Mouse (Mus musculus) liver, postnatal 0 days (tissue): ENCODE measurements at regions not wholly inside any gene's neighbourhood (a gene's known extent, or its start where the extent isn't known, plus 50 kb on each side); places are given as distances from the start of the nearest gene placed in this dataset.

Experiments
- ATAC-seq: fragments of 200-750 bp; cut with Nextera tagmentation; 2 replicates; pipeline ENCODE4 v1.8.0; 2017; ENCODE audit warnings: mild to moderate bottlenecking, moderate library complexity
- DNase-seq: peaks from one replicate; pipeline ENCODE4 v3.0.0-alpha.2; 2016
- H3K27ac ChIP-seq: fragments of 300-500 bp; sonication (generic); 2 replicates; pipeline ENCODE4 v1.5.1; 2014; ENCODE audit warnings: antibody characterized with exemption, moderate library complexity, mild to moderate bottlenecking, low read depth
- H3K27me3 ChIP-seq: fragments of 300-500 bp; sonication (generic); 2 replicates; pipeline ENCODE4 v1.6.1; 2014; ENCODE audit warnings: low read length, control low read depth, mixed read lengths; ENCODE audit not compliant: insufficient read depth
- H3K36me3 ChIP-seq: fragments of 300-500 bp; sonication (generic); replicated peaks from 2 replicates; pipeline ENCODE4 v1.6.1; 2014; ENCODE audit warnings: mild to moderate bottlenecking, control low read depth, low read length, moderate library complexity, mixed read lengths; ENCODE audit not compliant: insufficient read depth
- H3K4me1 ChIP-seq: fragments of 300-500 bp; sonication (generic); 2 replicates; pipeline ENCODE4 v1.6.1; 2014; ENCODE audit warnings: antibody characterized with exemption, mild to moderate bottlenecking, control low read depth; ENCODE audit not compliant: insufficient read depth
- H3K4me2 ChIP-seq: fragments of 300-500 bp; sonication (generic); 2 replicates; pipeline ENCODE4 v1.6.1; 2014; ENCODE audit warnings: low read depth, mild to moderate bottlenecking, low read length, moderate library complexity, mixed read lengths
- H3K4me3 ChIP-seq: fragments of 300-500 bp; sonication (generic); 2 replicates; pipeline ENCODE4 v1.5.1; 2014; ENCODE audit warnings: low read depth, low read length
- H3K9ac ChIP-seq: fragments of 300-500 bp; sonication (generic); replicated peaks from 2 replicates; pipeline ENCODE4 v1.6.1; 2014; ENCODE audit warnings: mild to moderate bottlenecking, moderate library complexity
- H3K9me3 ChIP-seq: fragments of 300-500 bp; sonication (generic); 2 replicates; pipeline ENCODE4 v1.6.1; 2016; ENCODE audit warnings: mild to moderate bottlenecking, control low read depth, low read length, mixed read lengths
- CTCF ChIP-seq: sonication (generic); IDR thresholded peaks from 2 replicates; pipeline ENCODE4 v1.5.1; 2016; ENCODE audit warnings: antibody characterized with exemption, low read depth
- EP300 ChIP-seq: IDR thresholded peaks from 2 replicates; pipeline ENCODE4 v1.6.1; 2016; ENCODE audit warnings: antibody characterized with exemption, low read depth, mild to moderate bottlenecking
- WGBS: fragments of 180-500 bp; shearing (Covaris S2); extraction: QIAGEN DNeasy Blood & Tissue Kit; methylation state at CpG from one replicate; pipeline ENCODE4 v1.1.7; 2014; ENCODE audit not compliant: insufficient replicate concordance; 5-methylcytosine and 5-hydroxymethylcytosine counted together

DNA sequence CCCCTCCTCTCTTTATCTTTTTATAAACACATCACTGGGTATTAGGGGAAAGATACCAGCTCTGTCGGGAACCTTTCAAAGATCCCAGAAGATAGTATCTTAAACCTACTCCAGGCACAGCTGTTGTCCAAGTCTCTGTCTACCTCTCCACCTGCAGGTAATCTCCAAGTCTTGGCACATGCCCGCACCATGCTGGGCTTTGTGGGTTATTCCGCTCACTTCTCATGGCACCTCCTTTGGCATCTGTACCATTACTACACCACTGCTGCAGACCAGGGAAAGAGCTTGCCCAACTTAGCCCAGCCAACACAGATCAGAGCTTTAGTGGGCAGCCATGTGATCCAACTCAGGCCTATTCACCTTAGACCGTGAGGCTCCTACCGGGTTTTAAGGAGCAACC, 127.0 kb upstream of the Arid1b start:
- ATAC-seq (no peak), DNase-seq (no peak)
- Histone ChIP-seq H3K4me2 (no peak overlapping the region), H3K4me3 (no peak overlapping the region), H3K9ac (no peak overlapping the region), H3K27me3 (no peaks in the 10 kb centered on the region), H3K9me3 (no peaks in the 10 kb centered on the region), H3K4me1 (no peaks in the 10 kb centered on the region), H3K36me3 (no peaks in the 10 kb centered on the region), H3K27ac (no peak overlapping the region)
- 85% methylated on average over 5 of the region's 5 CpGs for WGBS
- TF ChIP-seq EP300: no peak
- TF ChIP-seq CTCF: no peak

DNA sequence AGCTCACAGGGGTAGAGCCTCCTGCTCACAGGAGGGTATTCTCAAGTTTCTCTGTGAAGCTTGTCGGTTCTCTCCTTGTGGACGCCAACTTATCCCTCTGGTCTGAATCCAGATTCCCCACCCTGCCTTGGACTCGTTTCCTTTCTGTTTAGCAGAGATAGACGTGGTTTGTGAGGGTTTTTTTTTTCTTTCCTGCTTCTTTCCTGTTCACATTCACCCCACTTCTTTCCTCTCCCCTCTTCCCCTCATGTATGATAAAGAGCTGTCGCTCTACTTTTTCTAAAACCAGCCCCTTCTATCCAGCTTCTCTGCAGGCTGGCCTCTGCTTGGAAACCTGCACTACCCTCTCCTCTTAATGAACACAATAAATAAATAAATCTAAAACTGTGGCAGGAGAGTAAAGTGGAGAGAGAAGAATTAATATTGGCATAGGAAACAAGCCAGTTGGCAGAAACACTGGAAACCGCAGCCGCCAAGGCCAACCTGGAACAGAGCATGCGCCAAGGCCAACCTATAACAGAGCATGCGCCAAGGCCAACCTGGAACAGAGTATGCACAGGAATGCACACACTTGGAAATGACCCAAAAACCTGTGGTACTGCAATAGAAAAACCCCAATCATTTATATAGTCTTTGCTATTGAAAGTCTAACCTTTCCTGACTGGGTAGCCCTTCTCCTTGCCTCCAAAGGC, 126.2 kb upstream of the Arid1b start:
- H3K4me1 ChIP-seq: no peaks in the 10 kb centered on the region
- H3K4me3 ChIP-seq: no peak overlapping the region
- H3K9ac ChIP-seq: no peak overlapping the region
- H3K27me3 ChIP-seq: no peaks in the 10 kb centered on the region
- DNase-seq (no peak), ATAC-seq (no peak)
- no peak overlapping the region for H3K4me2 ChIP-seq
- H3K36me3 ChIP-seq: no peaks in the 10 kb centered on the region
- H3K27ac ChIP-seq: no peak overlapping the region
- no peaks in the 10 kb centered on the region for H3K9me3 ChIP-seq
- no peak for TF ChIP-seq EP300
- no peak for TF ChIP-seq CTCF
- 56% methylated on average over 9 of the region's 9 CpGs for WGBS

DNA sequence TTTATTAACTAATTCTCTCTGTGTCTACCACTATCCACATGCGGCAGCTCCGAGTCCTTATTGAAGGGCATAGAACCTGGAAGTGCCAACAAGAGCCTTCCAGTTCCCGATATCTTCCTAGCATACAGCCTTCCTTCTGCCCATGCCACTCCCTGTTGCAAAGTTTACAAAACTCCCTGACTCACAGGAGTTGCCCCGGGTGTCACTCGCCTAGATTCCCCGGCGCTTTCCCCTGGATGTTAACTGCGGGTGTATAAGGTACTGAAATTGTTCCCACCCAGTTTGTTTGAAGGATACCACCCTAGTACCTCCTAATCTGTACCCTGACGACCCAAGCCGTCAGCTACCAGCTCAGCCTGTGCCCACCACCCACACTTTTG, 125.7 kb upstream of the Arid1b start:
- Histone ChIP-seq H3K27ac (no peak overlapping the region), H3K4me1 (no peaks in the 10 kb centered on the region), H3K4me3 (no peak overlapping the region), H3K4me2 (no peak overlapping the region), H3K36me3 (no peaks in the 10 kb centered on the region), H3K9ac (no peak overlapping the region), H3K27me3 (no peaks in the 10 kb centered on the region), H3K9me3 (no peaks in the 10 kb centered on the region)
- 72% methylated on average over 10 of the region's 10 CpGs for WGBS
- ATAC-seq (no peak), DNase-seq (no peak)
- TF ChIP-seq CTCF (no peak), EP300 (no peak)

- no peaks in the 10 kb centered on the region for H3K4me1 ChIP-seq
- H3K4me3 ChIP-seq: no peak overlapping the region
- H3K27me3 ChIP-seq: no peaks in the 10 kb centered on the region
- TF ChIP-seq EP300 (no peak), CTCF (no peak)
- H3K36me3 ChIP-seq: no peaks in the 10 kb centered on the region
- H3K9ac ChIP-seq: no peak overlapping the region
- DNase-seq (no peak), ATAC-seq (no peak)
- H3K4me2 ChIP-seq: no peak overlapping the region
- WGBS: 77% methylated on average over 5 of the region's 5 CpGs
- H3K9me3 ChIP-seq: no peaks in the 10 kb centered on the region
- H3K27ac ChIP-seq: no peak overlapping the region
Measured at GRCm38 (mm10) chr17:4868861-4869260, 125.3 kb upstream of the Arid1b start.

DNA sequence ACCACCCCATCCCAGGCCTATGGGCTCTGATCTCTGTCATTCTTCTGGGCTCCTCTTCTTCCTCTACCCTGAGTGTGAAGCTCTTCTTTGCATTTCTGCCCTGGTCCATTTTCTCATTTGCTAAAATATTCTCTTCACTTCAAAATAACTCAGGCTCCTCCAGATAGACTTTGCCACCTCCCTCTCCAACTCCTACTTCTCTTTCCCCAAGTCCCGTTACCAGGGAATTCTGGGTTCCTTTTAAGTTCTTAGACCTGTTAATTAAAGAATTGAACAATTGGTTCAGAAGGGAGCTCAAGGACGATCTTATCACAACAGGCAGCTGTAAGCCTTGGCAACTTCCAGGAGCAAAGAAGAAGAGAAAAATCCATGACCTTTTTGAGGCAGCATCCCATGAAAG, 122.9 kb upstream of the Arid1b start:
- Histone ChIP-seq H3K4me1 (no peaks in the 10 kb centered on the region), H3K27ac (no peak overlapping the region), H3K9me3 (no peaks in the 10 kb centered on the region), H3K27me3 (no peaks in the 10 kb centered on the region), H3K9ac (no peak overlapping the region), H3K36me3 (no peaks in the 10 kb centered on the region), H3K4me3 (no peak overlapping the region), H3K4me2 (no peak overlapping the region)
- DNase-seq (no peak), ATAC-seq (no peak)
- WGBS: 56% methylated on average over 2 of the region's 2 CpGs
- TF ChIP-seq EP300: no peak

DNA sequence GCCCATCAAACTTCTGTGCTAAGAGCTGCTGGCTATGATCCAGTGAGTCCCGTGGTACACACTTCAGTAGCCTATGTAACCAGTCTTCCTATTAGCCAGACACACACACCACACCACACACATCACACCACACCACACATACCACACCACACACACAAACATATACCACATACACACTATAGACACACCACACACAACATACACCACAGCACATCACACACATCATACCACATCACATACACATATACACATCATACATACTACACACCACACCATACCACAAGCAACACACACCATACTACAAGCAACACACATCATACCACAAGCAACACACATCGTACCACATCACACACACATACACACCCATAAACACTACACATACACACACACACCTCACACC, 119.7 kb upstream of the Arid1b start:
- Histone ChIP-seq H3K4me3 (no peak overlapping the region), H3K9me3 (no peaks in the 10 kb centered on the region), H3K27ac (no peak overlapping the region), H3K4me1 (no peaks in the 10 kb centered on the region), H3K9ac (no peak overlapping the region), H3K27me3 (no peaks in the 10 kb centered on the region), H3K4me2 (no peak overlapping the region), H3K36me3 (no peaks in the 10 kb centered on the region)
- WGBS: 66% methylated on average over 2 of the region's 2 CpGs
- DNase-seq: no peak
- TF ChIP-seq EP300 (no peak), CTCF (no peak)
- no peak for ATAC-seq
